Mouse (Mus musculus) testis, adult 2 months (tissue): Measurements from ENCODE around the gene Ddah2.

Source experiments
- CTCF ChIP-seq: fragments of 200-500 bp; IDR thresholded peaks from 2 replicates; pipeline ENCODE4 v1.5.1; 2012; ENCODE audit warnings: low read depth, mild to moderate bottlenecking, inconsistent platforms, low read length, moderate library complexity; ENCODE audit not compliant: control insufficient read depth, insufficient read depth, insufficient replicate concordance
- POLR2A ChIP-seq: fragments of 200-500 bp; IDR thresholded peaks from 2 replicates; pipeline ENCODE4 v1.6.1; 2012; ENCODE audit warnings: low read depth, mild to moderate bottlenecking, inconsistent platforms, low read length, moderate library complexity; ENCODE audit not compliant: control insufficient read depth

DNA sequence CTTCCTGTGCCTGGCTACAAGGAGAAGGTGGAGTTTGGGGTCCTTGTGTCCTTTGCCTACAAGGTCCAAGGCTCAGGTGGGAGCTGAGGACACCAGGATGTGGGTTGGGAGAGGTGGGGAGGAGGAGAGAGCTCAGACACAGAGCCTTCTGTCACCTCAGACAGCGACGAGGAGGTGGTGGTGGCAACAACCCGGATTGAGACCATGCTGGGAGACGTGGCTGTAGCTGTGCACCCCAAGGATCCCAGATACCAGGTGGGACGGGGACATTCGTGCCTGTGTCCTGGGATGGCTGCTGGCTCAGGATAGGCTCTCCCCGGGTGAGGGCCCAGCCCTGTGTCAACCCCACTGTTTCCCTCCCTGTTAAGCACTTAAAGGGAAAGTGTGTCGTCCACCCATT lies 47.4 kb upstream of the Ddah2 start:
- TF ChIP-seq POLR2A (no peak), CTCF (no peak)
